Mouse (Mus musculus): ENCODE data around the gene Zfp185. TPM values are rescaled to one million over a fixed set of nuclear protein-coding genes. Genes with fewer than 3 reads are reported as not detected.

The Zfp185 gene
- polyA plus RNA-seq, 1 experiment from 2014 or later: 1.1 TPM

DNA sequence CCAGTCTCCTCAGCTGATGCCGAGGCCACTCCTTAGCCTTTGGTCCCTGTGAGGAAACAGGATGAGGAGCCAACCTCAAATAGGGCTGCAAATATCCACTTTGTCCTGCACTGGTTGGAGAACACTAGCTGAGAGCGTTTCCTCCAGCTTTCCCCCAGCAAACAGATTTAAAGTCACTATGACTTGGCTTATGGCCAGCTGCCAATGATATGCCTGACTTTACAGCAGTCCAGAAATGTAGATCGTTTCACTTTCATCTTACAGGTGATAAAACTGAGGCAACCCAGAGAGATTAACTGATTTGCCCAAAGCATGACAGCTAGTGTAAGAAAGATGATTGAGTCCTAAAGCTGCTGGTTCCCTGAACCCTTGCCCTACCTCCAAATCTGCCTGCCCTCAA, 8.4 kb downstream of the Zfp185 start:
- no peaks in the 10 kb centered on the region for H3K4me1 ChIP-seq
- WGBS: 78% methylated on average over 3 of the region's 3 CpGs
- no peak overlapping the region for H3K9ac ChIP-seq (replicated peaks)
- H3K4me3 ChIP-seq (replicated peaks): no peak overlapping the region
- H3K36me3 ChIP-seq: no peaks in the 10 kb centered on the region
- ATAC-seq (ENCODE audit: low FRiP score): no peak
- H3K27me3 ChIP-seq (replicated peaks): no peaks in the 10 kb centered on the region
- H3K4me2 ChIP-seq: no peak overlapping the region
- H3K27ac ChIP-seq (replicated peaks): no peak overlapping the region
- H3K9me3 ChIP-seq (replicated peaks): no peaks in the 10 kb centered on the region

DNA sequence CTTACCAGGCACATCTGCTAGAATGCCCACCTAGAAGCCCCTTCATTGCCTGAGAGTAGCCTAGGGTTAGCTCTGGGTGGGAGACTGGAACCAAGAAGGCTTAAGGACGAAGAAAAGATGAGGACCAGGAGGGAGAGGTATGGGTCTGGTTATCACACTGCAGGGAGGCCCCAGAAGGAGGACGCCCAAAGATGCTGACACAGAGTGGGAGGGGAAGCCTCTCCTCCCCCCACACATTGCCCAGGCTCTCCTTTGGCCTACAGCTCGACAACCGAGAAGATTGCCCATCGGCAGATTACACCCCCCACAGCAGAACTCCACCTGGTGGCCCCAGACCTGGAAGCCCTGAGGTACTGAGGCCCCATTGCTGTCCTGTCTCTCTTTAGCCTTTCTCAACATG, 16.0 kb downstream of the Zfp185 start:
- H3K9me3 ChIP-seq (replicated peaks): no peaks in the 10 kb centered on the region
- H3K27ac ChIP-seq (replicated peaks): no peak overlapping the region
- no peak for ATAC-seq (ENCODE audit: low FRiP score)
- H3K4me1 ChIP-seq: no peaks in the 10 kb centered on the region
- H3K27me3 ChIP-seq (replicated peaks): no peaks in the 10 kb centered on the region
- 88% methylated on average over 5 of the region's 5 CpGs for WGBS
- H3K9ac ChIP-seq (replicated peaks): no peak overlapping the region
- H3K4me2 ChIP-seq: no peak overlapping the region
- H3K36me3 ChIP-seq: no peaks in the 10 kb centered on the region
- no peak overlapping the region for H3K4me3 ChIP-seq (replicated peaks)

DNA sequence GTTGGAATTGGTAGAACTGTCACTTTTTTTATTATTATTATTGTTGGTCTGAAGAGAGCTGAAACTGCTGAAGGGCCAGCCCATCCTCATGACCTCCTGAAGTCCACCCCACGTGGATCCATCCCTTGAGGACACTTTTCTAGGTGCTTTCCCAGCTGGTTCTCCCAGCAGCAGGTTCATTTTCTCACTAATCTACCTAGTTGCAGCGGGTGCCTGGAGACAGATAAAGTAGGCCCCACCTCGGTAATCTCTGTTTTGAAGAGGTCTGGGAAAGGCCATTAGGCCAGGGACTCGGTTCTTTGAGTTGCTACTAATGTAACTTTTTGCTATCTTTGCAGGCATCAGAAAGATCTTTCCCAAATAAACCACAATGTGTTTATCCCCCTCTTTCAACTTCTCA, 18.5 kb downstream of the Zfp185 start:
- H3K27ac ChIP-seq (replicated peaks): no peak overlapping the region
- 77% methylated on average over 4 of the region's 4 CpGs for WGBS
- H3K9ac ChIP-seq (replicated peaks): no peak overlapping the region
- H3K4me2 ChIP-seq: no peak overlapping the region
- no peaks in the 10 kb centered on the region for H3K9me3 ChIP-seq (replicated peaks)
- no peaks in the 10 kb centered on the region for H3K27me3 ChIP-seq (replicated peaks)
- ATAC-seq (ENCODE audit: low FRiP score): no peak
- no peak overlapping the region for H3K4me3 ChIP-seq (replicated peaks)
- H3K4me1 ChIP-seq: no peaks in the 10 kb centered on the region
- H3K36me3 ChIP-seq: no peaks in the 10 kb centered on the region

- peak overlapping the region; percentile 82 for H3K27ac ChIP-seq (replicated peaks)
- H3K36me3 ChIP-seq: no peaks in the 10 kb centered on the region
- ATAC-seq (ENCODE audit: low FRiP score): peak; percentile 100
- H3K4me2 ChIP-seq: peak overlapping the region; percentile 52
- H3K9me3 ChIP-seq (replicated peaks): no peaks in the 10 kb centered on the region
- H3K4me3 ChIP-seq (replicated peaks): peak overlapping the region; percentile 32
- H3K27me3 ChIP-seq (replicated peaks): no peaks in the 10 kb centered on the region
- peak overlapping the region; percentile 37 for H3K9ac ChIP-seq (replicated peaks)
- H3K4me1 ChIP-seq: no peaks in the 10 kb centered on the region
- WGBS: 21% methylated on average over 27 of the region's 27 CpGs
Measured at GRCm38 (mm10) chrX:73007597-73008479, 20.7 kb downstream of the Zfp185 start.

GRCm38 (mm10) chrX:73012846-73013245, 25.7 kb downstream of the Zfp185 start:
- Histone ChIP-seq H3K36me3 (no peaks in the 10 kb centered on the region), H3K4me1 (no peaks in the 10 kb centered on the region)

DNA sequence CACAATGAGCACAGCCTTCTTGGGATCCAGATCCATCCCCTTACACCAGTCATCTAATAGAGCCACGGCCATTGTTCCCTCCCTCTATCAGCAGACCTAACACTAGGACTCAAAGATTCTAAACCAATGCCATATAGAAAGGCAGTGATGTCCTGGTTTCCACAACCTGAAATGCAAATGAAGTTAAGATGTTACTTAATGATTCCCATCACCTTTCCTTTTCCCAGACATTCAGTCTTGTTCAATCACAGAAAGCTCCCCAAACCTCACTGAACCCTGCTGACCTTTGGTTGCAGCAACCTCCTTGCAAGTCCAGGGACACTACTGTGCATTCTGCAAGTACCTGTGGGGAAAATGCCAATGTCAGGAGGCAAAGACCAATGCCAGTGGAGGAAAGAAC, 49.9 kb downstream of the Zfp185 start, which contains the start of gene Pnma5:
Pnma5 (minus strand) TSS at position 101 of the 400 bp plus-strand sequence.
- Histone ChIP-seq H3K9me3 (replicated peaks) (no peaks in the 10 kb centered on the region), H3K9ac (replicated peaks) (no peak within 1 kb of the TSS), H3K4me3 (replicated peaks) (no peak within 1 kb of the TSS), H3K4me1 (no peaks in the 10 kb centered on the region), H3K36me3 (no peaks in the 10 kb centered on the region), H3K4me2 (no peak within 1 kb of the TSS), H3K27me3 (replicated peaks) (no peaks in the 10 kb centered on the region), H3K27ac (replicated peaks) (no peak within 1 kb of the TSS)
- 78% methylated on average over 1 of the region's 1 CpGs for WGBS
- no peak for ATAC-seq (ENCODE audit: low FRiP score)

More at GRCm38 (mm10) chrX:73012846-73013245, 25.7 kb downstream of the Zfp185 start:
- H3K4me2 ChIP-seq: no peak overlapping the region
- no peak overlapping the region for H3K27ac ChIP-seq (replicated peaks)
- no peaks in the 10 kb centered on the region for H3K9me3 ChIP-seq (replicated peaks)
- no peaks in the 10 kb centered on the region for H3K27me3 ChIP-seq (replicated peaks)
- WGBS: 42% methylated on average over 4 of the region's 4 CpGs
- no peak for ATAC-seq (ENCODE audit: low FRiP score)
- no peak overlapping the region for H3K9ac ChIP-seq (replicated peaks)
- H3K4me3 ChIP-seq (replicated peaks): no peak overlapping the region

DNA sequence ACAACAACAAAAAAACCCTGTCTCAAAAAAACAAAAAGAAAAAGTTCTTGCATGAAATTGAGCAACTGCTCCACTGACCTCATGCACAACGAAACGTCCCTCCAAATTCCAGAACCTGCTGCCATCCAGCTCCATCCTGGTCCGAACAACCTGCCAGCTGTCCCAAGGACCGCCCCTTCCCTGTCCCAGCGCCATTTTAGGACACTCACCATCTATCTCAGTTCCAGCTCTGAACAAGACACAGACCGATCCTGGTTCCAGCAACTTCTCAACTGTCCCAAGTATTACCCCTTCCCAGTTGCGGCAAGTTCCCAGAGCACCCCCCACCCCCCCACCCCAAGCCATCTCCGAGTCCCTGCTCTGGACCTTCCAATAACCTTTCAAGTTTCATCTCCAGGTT, 51.7 kb downstream of the Zfp185 start:
- no peaks in the 10 kb centered on the region for H3K36me3 ChIP-seq
- H3K4me1 ChIP-seq: no peaks in the 10 kb centered on the region
- H3K27me3 ChIP-seq (replicated peaks): no peaks in the 10 kb centered on the region
- H3K9me3 ChIP-seq (replicated peaks): no peaks in the 10 kb centered on the region
- no peak for ATAC-seq (ENCODE audit: low FRiP score)
- no peak overlapping the region for H3K4me2 ChIP-seq
- no peak overlapping the region for H3K9ac ChIP-seq (replicated peaks)
- WGBS: 84% methylated on average over 8 of the region's 8 CpGs
- no peak overlapping the region for H3K27ac ChIP-seq (replicated peaks)
- no peak overlapping the region for H3K4me3 ChIP-seq (replicated peaks)

- Histone ChIP-seq H3K36me3 (no peaks in the 10 kb centered on the region), H3K27me3 (replicated peaks) (no peaks in the 10 kb centered on the region), H3K27ac (replicated peaks) (no peak overlapping the region), H3K4me1 (no peaks in the 10 kb centered on the region), H3K9ac (replicated peaks) (no peak overlapping the region), H3K9me3 (replicated peaks) (no peaks in the 10 kb centered on the region), H3K4me2 (no peak overlapping the region), H3K4me3 (replicated peaks) (no peak overlapping the region)
- 93% methylated on average over 12 of the region's 12 CpGs for whole genome bisulfite sequencing
- no peak for ATAC-seq (ENCODE audit: low FRiP score)
Measured at GRCm38 (mm10) chrX:73039666-73040065, 52.5 kb downstream of the Zfp185 start.

GRCm38 (mm10) chrX:73053860-73054563, 66.9 kb downstream of the Zfp185 start:
- H3K27me3 ChIP-seq (replicated peaks): no peaks in the 10 kb centered on the region
- H3K9me3 ChIP-seq (replicated peaks): no peaks in the 10 kb centered on the region
- WGBS: 20% methylated on average over 14 of the region's 14 CpGs
- H3K36me3 ChIP-seq: no peaks in the 10 kb centered on the region
- 0 out of 2 replicates have a peak overlapping the region, but pooled peaks have one; percentile 5 for H3K4me3 ChIP-seq (replicated peaks)
- peaks cover 2% of the 10 kb centered on the region; the same call in 1 of the 2 replicates for H3K4me1 ChIP-seq
- peak overlapping the region; percentile 73 for H3K27ac ChIP-seq (replicated peaks)
- peak overlapping the region; percentile 36 for H3K4me2 ChIP-seq
- no peak overlapping the region for H3K9ac ChIP-seq (replicated peaks)
- ATAC-seq (ENCODE audit: low FRiP score): peak; percentile 98

DNA sequence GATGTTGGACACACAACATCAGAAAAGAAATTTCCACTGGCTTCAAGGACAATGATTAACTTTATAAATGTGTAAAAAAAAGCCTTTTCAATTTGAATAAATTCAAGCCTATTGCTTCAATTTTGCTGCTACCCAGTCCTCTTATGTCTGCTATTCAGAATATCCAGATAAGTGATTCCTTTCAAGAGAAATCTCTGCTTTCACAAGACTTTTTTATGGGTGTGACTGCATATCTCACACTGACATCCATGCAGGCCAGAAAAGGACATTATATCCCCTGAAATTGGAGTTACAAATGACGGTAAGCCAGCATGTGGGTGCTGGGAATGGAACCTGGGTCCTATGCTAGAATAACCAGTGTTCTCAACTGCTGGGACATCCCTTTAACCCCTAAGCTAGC, 74.4 kb downstream of the Zfp185 start:
- ATAC-seq (ENCODE audit: low FRiP score): no peak
- no peak overlapping the region for H3K9ac ChIP-seq (replicated peaks)
- 72% methylated on average over 1 of the region's 1 CpGs for WGBS

GRCm38 (mm10) chrX:73062323-73062722, 75.2 kb downstream of the Zfp185 start:
- no peak for ATAC-seq (ENCODE audit: low FRiP score)
- Histone ChIP-seq H3K4me1 (0 out of 2 replicates have a peak, but pooled peaks cover 10% of the 10 kb centered on the region), H3K27ac (replicated peaks) (no peak overlapping the region), H3K27me3 (replicated peaks) (no peaks in the 10 kb centered on the region), H3K4me2 (no peak overlapping the region), H3K36me3 (no peaks in the 10 kb centered on the region), H3K9me3 (replicated peaks) (no peaks in the 10 kb centered on the region), H3K9ac (replicated peaks) (no peak overlapping the region), H3K4me3 (replicated peaks) (no peak overlapping the region)
- 52% methylated on average over 5 of the region's 5 CpGs for WGBS

More for the DNA sequence above, 74.4 kb downstream of the Zfp185 start:
- H3K27me3 ChIP-seq (replicated peaks): no peaks in the 10 kb centered on the region
- H3K9me3 ChIP-seq (replicated peaks): no peaks in the 10 kb centered on the region
- no peak overlapping the region for H3K4me3 ChIP-seq (replicated peaks)
- H3K4me2 ChIP-seq: no peak overlapping the region
- no peaks in the 10 kb centered on the region for H3K36me3 ChIP-seq
- H3K4me1 ChIP-seq: 0 out of 2 replicates have a peak, but pooled peaks cover 10% of the 10 kb centered on the region
- H3K27ac ChIP-seq (replicated peaks): no peak overlapping the region

Measured in neural tube, embryonic 15.5 days (tissue).